Mouse (Mus musculus) bone marrow macrophage, adult 2 months (primary cell): ENCODE data around the gene Ccdc92b. TPM values are rescaled to one million over a fixed set of nuclear protein-coding genes. Genes with fewer than 3 reads are reported as not detected.

ENCODE experiments used
- H3K27ac ChIP-seq: 2 replicates; pipeline ENCODE4 v1.5.1; 2012; ENCODE audit warnings: low read depth, low read length; ENCODE audit not compliant: insufficient read depth
- H3K4me1 ChIP-seq: 2 replicates; pipeline ENCODE4 v1.6.1; 2012; ENCODE audit warnings: low read length; ENCODE audit not compliant: control insufficient read depth, insufficient read depth
- H3K4me3 ChIP-seq: 2 replicates; pipeline ENCODE4 v1.5.1; 2012; ENCODE audit warnings: mild to moderate bottlenecking, low read length, moderate library complexity; ENCODE audit not compliant: insufficient read depth
- CTCF ChIP-seq: IDR thresholded peaks from 2 replicates; pipeline ENCODE4 v1.5.1; 2012; ENCODE audit warnings: low read depth, mild to moderate bottlenecking, low read length, moderate library complexity
- POLR2A ChIP-seq: IDR thresholded peaks from 2 replicates; pipeline ENCODE4 v1.6.1; 2012; ENCODE audit warnings: mild to moderate bottlenecking, low read depth, low read length, borderline replicate concordance
- polyA plus RNA-seq: library from polyadenylated mRNA; stranded (reverse); fragments of >200 nt; gene quantifications from 2 replicates; pipeline ENCODE4 v1.2.4, GENCODE M21; 2012; ENCODE audit not compliant: missing spikeins, insufficient read depth, insufficient read length

Gene Ccdc92b
- polyA plus RNA-seq, 1 experiment = 0.50 TPM

- H3K4me3 ChIP-seq = peak overlapping the region; percentile 94
- no peak overlapping the region for H3K27ac ChIP-seq
- TF ChIP-seq CTCF = peak; percentile 32; the same call in 1 of the 2 replicates
- no peak for TF ChIP-seq POLR2A
- peaks cover 57% of the 10 kb centered on the region for H3K4me1 ChIP-seq
Observed at GRCm38 (mm10) chr11:74650576-74651100, 31.2 kb downstream of the Ccdc92b start.

- TF ChIP-seq POLR2A = no peak
- no peak for TF ChIP-seq CTCF
- Histone ChIP-seq H3K27ac (no peak overlapping the region), H3K4me1 (peaks cover 48% of the 10 kb centered on the region), H3K4me3 (no peak overlapping the region)
Observed at GRCm38 (mm10) chr11:74652791-74653191, 33.4 kb downstream of the Ccdc92b start.

GRCm38 (mm10) chr11:74653385-74653784 is 34.0 kb downstream of the Ccdc92b start:
- H3K4me3 ChIP-seq = no peak overlapping the region
- TF ChIP-seq POLR2A (no peak), CTCF (no peak)
- H3K4me1 ChIP-seq = peaks cover 45% of the 10 kb centered on the region
- no peak overlapping the region for H3K27ac ChIP-seq

- Histone ChIP-seq H3K27ac (no peak overlapping the region), H3K4me1 (peaks cover 36% of the 10 kb centered on the region), H3K4me3 (no peak overlapping the region)
- TF ChIP-seq POLR2A (no peak), CTCF (no peak)
Observed at GRCm38 (mm10) chr11:74655941-74656340, 36.5 kb downstream of the Ccdc92b start.

- TF ChIP-seq CTCF = no peak
- Histone ChIP-seq H3K27ac (no peak overlapping the region), H3K4me1 (peaks cover 33% of the 10 kb centered on the region), H3K4me3 (no peak overlapping the region)
Observed at GRCm38 (mm10) chr11:74660336-74660735, 40.9 kb downstream of the Ccdc92b start.

- Histone ChIP-seq H3K4me3 (no peak overlapping the region), H3K27ac (no peak overlapping the region), H3K4me1 (peaks cover 28% of the 10 kb centered on the region)
- TF ChIP-seq POLR2A (no peak), CTCF (no peak)
Observed at GRCm38 (mm10) chr11:74661641-74662040, 42.2 kb downstream of the Ccdc92b start.

- no peak overlapping the region for H3K4me3 ChIP-seq
- peaks cover 28% of the 10 kb centered on the region for H3K4me1 ChIP-seq
- H3K27ac ChIP-seq = no peak overlapping the region
- no peak for TF ChIP-seq POLR2A
- no peak for TF ChIP-seq CTCF
Observed at GRCm38 (mm10) chr11:74662221-74662620, 42.8 kb downstream of the Ccdc92b start.

- H3K4me3 ChIP-seq = no peak overlapping the region
- peak overlapping the region; percentile 33 for H3K27ac ChIP-seq
- TF ChIP-seq CTCF (no peak), POLR2A (no peak)
- H3K4me1 ChIP-seq = peaks cover 28% of the 10 kb centered on the region
Observed at GRCm38 (mm10) chr11:74664279-74664678, 44.9 kb downstream of the Ccdc92b start.

- Histone ChIP-seq H3K27ac (no peak overlapping the region), H3K4me3 (no peak overlapping the region), H3K4me1 (peaks cover 28% of the 10 kb centered on the region)
- TF ChIP-seq POLR2A (no peak), CTCF (no peak)
Observed at GRCm38 (mm10) chr11:74664906-74665305, 45.5 kb downstream of the Ccdc92b start.

GRCm38 (mm10) chr11:74665631-74666283 is 46.4 kb downstream of the Ccdc92b start:
- H3K4me1 ChIP-seq = peaks cover 28% of the 10 kb centered on the region
- no peak for TF ChIP-seq CTCF
- TF ChIP-seq POLR2A = no peak
- H3K27ac ChIP-seq = no peak overlapping the region
- H3K4me3 ChIP-seq = no peak overlapping the region
